Mouse (Mus musculus) testis, adult 2 months (tissue): ENCODE measurements at regions not wholly inside any gene's neighbourhood (a gene's known extent, or its start where the extent isn't known, plus 50 kb on each side); places are given as distances from the start of the nearest gene placed in this dataset.

Experiments used
- H3K27ac ChIP-seq: fragments of 200-500 bp; 2 replicates; pipeline ENCODE4 v1.5.1; 2012; ENCODE audit warnings: low read depth, low read length; ENCODE audit not compliant: control insufficient read depth, insufficient read depth
- H3K27me3 ChIP-seq: fragments of 200-500 bp; 2 replicates; pipeline ENCODE4 v1.6.1; 2012; ENCODE audit warnings: mild to moderate bottlenecking, low read length, moderate library complexity; ENCODE audit not compliant: control insufficient read depth, insufficient read depth
- H3K36me3 ChIP-seq: fragments of 200-500 bp; 2 replicates; pipeline ENCODE4 v1.6.1; 2012; ENCODE audit warnings: mild to moderate bottlenecking, low read length; ENCODE audit not compliant: control insufficient read depth, insufficient read depth
- H3K4me1 ChIP-seq: fragments of 200-500 bp; 2 replicates; pipeline ENCODE4 v1.6.1; 2012; ENCODE audit warnings: low read length; ENCODE audit not compliant: control insufficient read depth, insufficient read depth
- H3K4me3 ChIP-seq: fragments of 200-500 bp; 2 replicates; pipeline ENCODE4 v1.5.1; 2012; ENCODE audit warnings: low read depth, mild to moderate bottlenecking, low read length, moderate library complexity, mixed read lengths; ENCODE audit not compliant: control insufficient read depth
- CTCF ChIP-seq: fragments of 200-500 bp; IDR thresholded peaks from 2 replicates; pipeline ENCODE4 v1.5.1; 2012; ENCODE audit warnings: low read depth, mild to moderate bottlenecking, inconsistent platforms, low read length, moderate library complexity; ENCODE audit not compliant: control insufficient read depth, insufficient read depth, insufficient replicate concordance
- POLR2A ChIP-seq: fragments of 200-500 bp; IDR thresholded peaks from 2 replicates; pipeline ENCODE4 v1.6.1; 2012; ENCODE audit warnings: low read depth, mild to moderate bottlenecking, inconsistent platforms, low read length, moderate library complexity; ENCODE audit not compliant: control insufficient read depth

DNA sequence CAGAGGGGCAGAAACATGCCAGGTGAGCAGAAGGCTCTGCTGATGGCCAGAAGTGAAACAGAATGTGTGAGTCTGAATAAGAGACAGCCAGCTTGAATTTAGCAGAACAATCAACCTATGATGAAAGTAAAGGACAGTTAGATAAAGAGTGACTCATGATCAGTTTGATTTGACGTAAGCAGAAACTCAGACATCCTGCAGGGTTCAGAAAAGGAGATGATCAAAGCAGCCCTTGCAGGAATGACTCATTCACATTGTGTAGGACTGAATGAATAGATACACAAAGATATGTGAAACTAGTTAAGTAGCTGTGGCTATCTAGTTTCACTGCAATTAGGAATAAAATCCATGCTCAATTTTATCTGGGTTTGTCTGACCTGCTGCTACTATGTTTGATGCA is 301.2 kb upstream of the Gm11114 start:
- H3K4me1 ChIP-seq: no peaks in the 10 kb centered on the region
- TF ChIP-seq POLR2A: no peak
- TF ChIP-seq CTCF: no peak
- H3K27me3 ChIP-seq: no peaks in the 10 kb centered on the region
- H3K4me3 ChIP-seq: no peak overlapping the region
- no peak overlapping the region for H3K27ac ChIP-seq
- H3K36me3 ChIP-seq: no peaks in the 10 kb centered on the region

DNA sequence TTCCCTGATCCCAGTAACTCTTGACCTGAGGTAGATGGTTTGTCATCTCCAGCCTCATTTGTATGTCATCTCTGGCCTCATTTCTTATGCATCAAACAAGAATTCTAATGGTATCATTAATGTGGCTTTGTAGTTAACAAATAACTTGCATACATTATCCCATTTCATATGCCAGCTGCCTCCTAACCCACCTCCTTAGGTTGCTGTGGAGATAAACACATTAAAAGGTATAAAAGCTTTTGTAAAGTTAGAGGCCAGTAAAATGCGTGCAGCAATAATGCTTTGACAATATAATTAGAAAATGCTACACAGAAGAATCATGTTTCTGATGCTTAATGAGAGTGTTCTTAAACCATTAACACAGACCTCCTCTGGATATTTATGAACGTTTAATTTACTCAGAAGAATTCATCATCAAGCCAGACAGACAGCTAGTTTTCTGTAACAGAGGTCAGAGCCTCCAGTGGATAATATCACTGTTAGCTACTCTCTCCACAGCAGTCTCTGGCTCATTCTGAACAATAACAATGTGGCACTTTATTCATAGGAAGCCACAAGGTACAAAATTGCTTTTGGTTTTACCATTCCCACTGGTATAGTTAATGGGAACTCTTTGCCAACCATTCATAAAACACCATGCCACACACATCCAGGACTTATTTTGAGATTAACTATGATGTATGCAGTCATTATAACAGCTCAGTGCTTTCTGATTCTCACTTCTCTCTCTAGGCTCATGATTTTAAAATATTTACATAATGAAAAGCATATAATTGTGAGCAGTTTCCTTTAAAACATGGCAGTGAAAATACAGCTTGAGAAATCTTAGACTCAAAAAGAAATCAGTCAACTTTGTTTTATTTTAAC is 264.2 kb upstream of the Gm11114 start:
- H3K36me3 ChIP-seq: no peaks in the 10 kb centered on the region
- no peak for TF ChIP-seq POLR2A
- TF ChIP-seq CTCF: no peak
- H3K4me1 ChIP-seq: no peaks in the 10 kb centered on the region
- H3K4me3 ChIP-seq: no peak overlapping the region
- no peak overlapping the region for H3K27ac ChIP-seq
- H3K27me3 ChIP-seq: no peaks in the 10 kb centered on the region

DNA sequence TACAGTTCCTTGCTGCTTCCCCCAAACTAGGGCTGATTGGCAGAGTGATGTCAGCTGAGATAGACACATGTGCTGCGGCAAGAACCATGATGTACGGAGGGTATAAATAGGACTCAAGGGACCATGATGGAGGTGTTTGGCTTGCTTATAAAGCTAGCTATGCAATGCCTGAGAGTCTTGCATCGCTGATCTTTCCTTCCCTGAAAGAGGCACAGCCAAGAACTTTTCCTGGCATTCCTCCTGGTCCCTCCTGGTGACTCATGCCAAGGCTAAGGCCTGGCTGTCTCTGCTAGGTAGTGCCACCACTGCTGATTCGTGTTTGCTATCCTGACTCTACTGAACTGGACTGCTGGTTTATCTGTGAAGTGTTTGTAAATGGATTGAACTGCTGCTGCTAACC is 260.0 kb upstream of the Gm11114 start:
- no peak overlapping the region for H3K4me3 ChIP-seq
- H3K27ac ChIP-seq: no peak overlapping the region
- H3K36me3 ChIP-seq: no peaks in the 10 kb centered on the region
- TF ChIP-seq POLR2A (no peak), CTCF (no peak)
- H3K4me1 ChIP-seq: no peaks in the 10 kb centered on the region
- H3K27me3 ChIP-seq: no peaks in the 10 kb centered on the region

DNA sequence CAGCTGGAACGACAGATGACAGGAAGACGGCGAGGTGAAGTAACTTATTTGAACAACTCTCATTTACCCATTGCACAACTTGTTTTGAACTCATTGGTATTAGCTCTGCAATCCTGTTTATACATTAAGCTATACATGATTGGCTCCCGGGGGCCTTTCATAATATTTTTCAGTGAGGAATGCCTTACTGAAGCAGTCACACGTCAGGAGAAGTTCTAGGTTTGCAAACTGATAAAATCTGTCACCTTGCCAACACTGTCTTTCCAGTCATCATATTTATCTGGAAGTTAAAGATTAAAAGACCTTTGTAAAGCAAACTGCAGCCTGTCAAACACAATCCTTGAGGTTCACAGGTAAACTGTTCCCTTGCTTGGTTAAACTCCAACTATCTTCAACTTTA is 232.6 kb upstream of the Gm11114 start:
- TF ChIP-seq POLR2A (no peak), CTCF (no peak)
- Histone ChIP-seq H3K27me3 (no peaks in the 10 kb centered on the region), H3K27ac (no peak overlapping the region), H3K4me1 (no peaks in the 10 kb centered on the region), H3K4me3 (no peak overlapping the region), H3K36me3 (no peaks in the 10 kb centered on the region)

DNA sequence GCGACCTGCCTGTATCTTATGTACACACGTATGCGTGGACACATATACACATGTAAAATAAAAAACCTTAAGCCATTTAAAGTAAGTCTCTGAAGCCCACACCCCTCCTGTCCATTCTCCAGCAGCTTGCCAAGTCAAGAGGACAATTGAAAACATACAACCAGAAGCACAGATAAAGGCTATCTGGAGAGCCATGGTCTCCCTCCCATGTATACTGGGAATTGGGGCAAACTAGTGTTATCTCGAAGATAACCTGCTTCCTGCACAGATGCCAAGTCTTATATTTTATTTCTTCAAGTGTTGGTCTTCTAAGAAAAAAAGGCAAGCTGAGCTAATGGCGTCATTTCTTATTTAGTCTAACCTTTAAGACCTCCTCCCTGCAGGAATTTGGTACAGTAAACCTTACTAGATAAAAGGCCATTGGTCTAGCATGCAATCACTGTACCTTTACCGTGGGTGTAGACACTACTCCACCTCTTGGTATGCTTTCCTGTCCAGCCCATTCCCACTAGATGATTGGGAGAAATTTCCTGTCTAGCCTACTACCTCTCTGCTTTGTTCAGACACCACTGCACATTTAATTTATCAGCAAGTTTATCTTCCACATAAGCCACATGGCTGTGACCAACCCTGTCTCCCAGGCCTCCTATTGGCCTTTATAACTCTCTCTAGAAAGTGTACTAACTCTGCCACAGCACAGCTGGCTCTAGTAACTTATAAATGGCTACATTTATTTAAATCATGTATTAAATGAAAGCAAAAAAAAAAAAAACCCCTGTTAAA is 223.8 kb upstream of the Gm11114 start:
- H3K4me3 ChIP-seq: no peak overlapping the region
- no peaks in the 10 kb centered on the region for H3K27me3 ChIP-seq
- TF ChIP-seq POLR2A (no peak), CTCF (no peak)
- H3K36me3 ChIP-seq: no peaks in the 10 kb centered on the region
- no peaks in the 10 kb centered on the region for H3K4me1 ChIP-seq
- no peak overlapping the region for H3K27ac ChIP-seq

DNA sequence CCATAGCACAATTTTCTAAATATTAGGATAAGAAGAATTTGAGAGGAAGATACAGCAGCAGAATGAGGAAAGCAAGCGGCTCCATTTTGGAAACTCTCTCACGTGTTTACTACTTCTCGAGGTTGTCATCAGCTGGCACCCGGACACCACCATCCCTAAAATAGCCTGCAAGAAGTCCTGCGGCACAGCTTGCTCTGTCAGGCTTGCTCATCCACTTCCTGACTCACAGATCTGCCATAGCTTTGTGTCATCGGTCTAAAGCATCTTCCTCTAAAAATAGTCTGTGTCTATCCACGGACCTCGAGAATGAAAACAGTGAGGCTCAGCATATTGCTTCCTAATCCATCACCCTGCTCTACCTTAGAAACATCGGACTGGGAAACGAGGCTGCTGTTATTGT is 222.3 kb upstream of the Gm11114 start:
- TF ChIP-seq CTCF: no peak
- TF ChIP-seq POLR2A: no peak
- no peaks in the 10 kb centered on the region for H3K4me1 ChIP-seq
- no peak overlapping the region for H3K27ac ChIP-seq

DNA sequence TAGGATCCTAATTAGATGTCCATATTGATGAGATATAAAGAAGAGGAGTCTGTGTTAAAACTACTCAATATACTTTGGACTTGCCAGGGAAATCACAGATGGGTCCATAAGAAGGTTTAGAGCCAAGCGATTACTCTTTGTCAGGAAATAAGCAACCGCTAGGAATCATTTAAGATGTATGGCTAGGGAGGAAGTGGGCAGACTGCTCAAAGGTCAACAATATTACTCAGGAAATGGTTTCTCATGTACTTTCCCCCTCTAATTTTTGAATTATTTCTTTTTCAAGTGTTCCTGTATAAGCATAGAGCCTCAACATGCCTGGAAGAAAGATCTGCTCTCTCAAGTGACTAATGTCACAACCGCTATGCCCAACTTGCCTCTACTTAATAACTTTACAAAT is 217.3 kb upstream of the Gm11114 start:
- Histone ChIP-seq H3K27ac (no peak overlapping the region), H3K4me3 (no peak overlapping the region), H3K36me3 (no peaks in the 10 kb centered on the region), H3K27me3 (no peaks in the 10 kb centered on the region), H3K4me1 (no peaks in the 10 kb centered on the region)
- TF ChIP-seq POLR2A (no peak), CTCF (no peak)

More for the DNA sequence above, 222.3 kb upstream of the Gm11114 start:
- Histone ChIP-seq H3K36me3 (no peaks in the 10 kb centered on the region), H3K27me3 (no peaks in the 10 kb centered on the region), H3K4me3 (no peak overlapping the region)

DNA sequence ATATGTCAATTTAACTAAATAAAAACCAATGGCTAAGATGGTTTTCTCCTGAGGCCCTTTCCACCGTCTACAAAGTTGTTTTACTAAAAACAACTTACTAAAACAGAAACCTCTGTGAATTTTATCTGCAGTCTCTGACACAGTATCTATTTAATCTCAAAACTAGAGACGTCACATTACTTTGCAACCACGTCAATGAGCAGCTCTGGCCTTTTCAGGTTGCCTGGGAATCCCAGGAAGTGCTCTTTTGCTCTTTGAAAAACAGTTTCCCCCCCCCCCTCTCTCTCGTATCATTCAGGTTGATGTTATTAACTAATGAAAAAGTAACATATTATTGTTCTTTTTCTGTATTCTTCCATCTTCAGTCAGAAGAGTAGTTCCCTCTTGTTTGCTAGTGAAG is 216.1 kb upstream of the Gm11114 start:
- no peaks in the 10 kb centered on the region for H3K27me3 ChIP-seq
- no peaks in the 10 kb centered on the region for H3K36me3 ChIP-seq
- H3K27ac ChIP-seq: no peak overlapping the region
- H3K4me1 ChIP-seq: no peaks in the 10 kb centered on the region
- TF ChIP-seq POLR2A (no peak), CTCF (no peak)
- H3K4me3 ChIP-seq: no peak overlapping the region
